Comparison of ENCODE assay signal across 8 mouse cellular contexts in genomic region chr16:31905891-31906825, GRCm38 (mm10). TPM values are rescaled to one million over a fixed set of nuclear protein-coding genes. Genes with fewer than 3 reads are reported as not detected.
DNase-seq lines count a peak whose midpoint lies in the region; ATAC-seq lines count a peak whose summit lies in the region.
"Had no signal": no experiment of that assay in that cellular context is flagged by ENCODE, and none has a peak within 500 bp of the region (broad histone marks: within the 10 kb centered on the region; RNA-seq: fewer than 3 reads in every experiment).

No protein-coding gene starts in this region.

- H3K4me1 ChIP-seq in lung, embryonic 15.5 days: peaks cover 10% of the 10 kb centered on the region; the same call in 1 of the 2 replicates
- H3K4me1 ChIP-seq in forebrain, embryonic 11.5 days (replicated peaks; ENCODE audit: control insufficient read depth, insufficient read depth, low read length): peaks cover 8% of the 10 kb centered on the region; the same call in 1 of the 2 replicates
- no peaks in the 10 kb centered on the region for H3K4me1 ChIP-seq in limb, embryonic 11.5 days (ENCODE audit: control insufficient read depth, insufficient read depth, low read length)
- no peaks in the 10 kb centered on the region for H3K4me1 ChIP-seq in stomach, embryonic 16.5 days (ENCODE audit: control insufficient read depth, insufficient read depth, low read length)

- no peaks in the 10 kb centered on the region for H3K36me3 ChIP-seq in lung, embryonic 15.5 days
- H3K36me3 ChIP-seq in forebrain, embryonic 11.5 days (ENCODE audit: control insufficient read depth, insufficient read depth, low read length): no peaks in the 10 kb centered on the region
- no peaks in the 10 kb centered on the region for H3K36me3 ChIP-seq in limb, embryonic 11.5 days (ENCODE audit: control insufficient read depth, insufficient read depth, low read length)
- no peaks in the 10 kb centered on the region for H3K36me3 ChIP-seq in stomach, embryonic 16.5 days (ENCODE audit: control insufficient read depth, insufficient read depth, low read length)

- ATAC-seq in lung, embryonic 15.5 days (ENCODE audit: borderline replicate concordance, extremely low read depth, low FRiP score, low TSS enrichment): no peak
- no peak for ATAC-seq in forebrain, embryonic 11.5 days (replicated peaks; ENCODE audit: low FRiP score)
- 0 out of 2 replicates have a peak, but pooled peaks have one; percentile 17 for ATAC-seq in limb, embryonic 11.5 days (ENCODE audit: insufficient number of reproducible peaks, low FRiP score, low TSS enrichment, low read depth)
- no peak for ATAC-seq in stomach, embryonic 16.5 days (ENCODE audit: insufficient read depth, low FRiP score)
- ATAC-seq in erythroblast, adult 5-6 weeks (replicated peaks; ENCODE audit: low FRiP score, poor library complexity, severe bottlenecking): no peak

- no peak for DNase-seq in lung, postnatal 10 days
- DNase-seq in forebrain, embryonic 11.5 days (ENCODE audit: low spot score): no peak
- DNase-seq in limb, embryonic 11.5 days (ENCODE audit: low spot score): no peak
- no peak for DNase-seq in left cerebral cortex, adult 11 months (ENCODE audit: low spot score)

- H3K4me3 ChIP-seq in lung, embryonic 15.5 days: no peak overlapping the region
- H3K4me3 ChIP-seq in forebrain, embryonic 11.5 days (ENCODE audit: low read depth, low read length): no peak overlapping the region
- H3K4me3 ChIP-seq in limb, embryonic 11.5 days (ENCODE audit: low read depth, low read length): no peak overlapping the region
- no peak overlapping the region for H3K4me3 ChIP-seq in stomach, embryonic 16.5 days (replicated peaks; ENCODE audit: low read length)

- peaks cover 9% of the 10 kb centered on the region for H3K27me3 ChIP-seq in lung, embryonic 15.5 days
- H3K27me3 ChIP-seq in forebrain, embryonic 11.5 days (ENCODE audit: control insufficient read depth, insufficient read depth, low read length): 0 out of 2 replicates have a peak, but pooled peaks cover 2% of the 10 kb centered on the region
- H3K27me3 ChIP-seq in limb, embryonic 11.5 days (ENCODE audit: control insufficient read depth, insufficient read depth, low read length): no peaks in the 10 kb centered on the region
- H3K27me3 ChIP-seq in stomach, embryonic 16.5 days (ENCODE audit: control insufficient read depth, insufficient read depth, low read length): no peaks in the 10 kb centered on the region; the same call in 1 of the 2 replicates

- H3K9ac ChIP-seq in lung, embryonic 15.5 days: no peak overlapping the region
- H3K9ac ChIP-seq in forebrain, embryonic 11.5 days (ENCODE audit: low read length): peak overlapping the region; percentile 8; the same call in 1 of the 2 replicates
- H3K9ac ChIP-seq in limb, embryonic 11.5 days (ENCODE audit: low read length): no peak overlapping the region
- H3K9ac ChIP-seq in stomach, embryonic 16.5 days (ENCODE audit: low read length): no peak overlapping the region; the same call in 1 of the 2 replicates

- no peaks in the 10 kb centered on the region for H3K9me3 ChIP-seq in lung, embryonic 15.5 days
- H3K9me3 ChIP-seq in forebrain, embryonic 11.5 days (ENCODE audit: control insufficient read depth, low read length): no peaks in the 10 kb centered on the region
- H3K9me3 ChIP-seq in limb, embryonic 11.5 days (ENCODE audit: control insufficient read depth, low read length): no peaks in the 10 kb centered on the region
- H3K9me3 ChIP-seq in stomach, embryonic 16.5 days (replicated peaks; ENCODE audit: control insufficient read depth, low read length): no peaks in the 10 kb centered on the region

- peak overlapping the region; percentile 45 for H3K4me2 ChIP-seq in lung, embryonic 15.5 days
- peak overlapping the region; percentile 32; the same call in 1 of the 2 replicates for H3K4me2 ChIP-seq in forebrain, embryonic 11.5 days (ENCODE audit: low read depth, low read length, severe bottlenecking)
- peak overlapping the region; percentile 33 for H3K4me2 ChIP-seq in limb, embryonic 11.5 days (ENCODE audit: low read depth, severe bottlenecking)
- peak overlapping the region; percentile 54 for H3K4me2 ChIP-seq in stomach, embryonic 16.5 days (ENCODE audit: low read depth, low read length)

- WGBS in lung, embryonic 15.5 days: 38% methylated on average over 20 of the region's 20 CpGs
- WGBS in forebrain, embryonic 11.5 days: 39% methylated on average over 18 of the region's 20 CpGs
- 38% methylated on average over 20 of the region's 20 CpGs for WGBS in limb, embryonic 11.5 days
- 31% methylated on average over 20 of the region's 20 CpGs for WGBS in stomach, embryonic 16.5 days

- H3K27ac ChIP-seq in lung, embryonic 15.5 days: no peak overlapping the region
- no peak overlapping the region for H3K27ac ChIP-seq in forebrain, embryonic 11.5 days (ENCODE audit: low read depth, low read length)
- H3K27ac ChIP-seq in limb, embryonic 11.5 days (replicated peaks; ENCODE audit: low read depth, low read length): no peak overlapping the region
- H3K27ac ChIP-seq in stomach, embryonic 16.5 days (ENCODE audit: low read length): no peak overlapping the region

RNA-seq across cellular contexts. Expression of gene Pigz, which starts 27.5 kb away (rescaled TPM):
- polyA plus RNA-seq in lung, embryonic 15.5 days (2015; fragmentation: Nextera tagmentation; extraction: Ambion mirVana): 0.40 and 0.71 TPM in 2 replicates
- 0.97 and 1.1 TPM in 2 replicates for polyA plus RNA-seq in forebrain, embryonic 11.5 days (2014; fragmentation: Nextera tagmentation; extraction: Ambion mirVana)
- polyA plus RNA-seq in limb, embryonic 11.5 days (2014; fragmentation: Nextera tagmentation; extraction: Ambion mirVana): 0.25 and 0.67 TPM in 2 replicates
- 0.96 and 1.5 TPM in 2 replicates for polyA plus RNA-seq in stomach, embryonic 16.5 days (2015; fragmentation: Nextera tagmentation; extraction: Ambion mirVana)
- total RNA-seq in erythroblast, adult 5-6 weeks (2015; ENCODE audit: low replicate concordance): 1.9 TPM in 1 of 2 replicates, not detected in the other
- 0.09 and 0.98 TPM in 2 replicates for total RNA-seq in erythroblast, adult 5-6 weeks (2017; ENCODE audit: low replicate concordance)

RNA-seq across cellular contexts. Expression of gene Meltf, which starts 27.5 kb away (rescaled TPM):
- 0.11 TPM in 1 of 2 replicates, not detected in the other for polyA plus RNA-seq in lung, embryonic 15.5 days (2015; fragmentation: Nextera tagmentation; extraction: Ambion mirVana)
- 0.07 TPM in 1 of 2 replicates, not detected in the other for polyA plus RNA-seq in forebrain, embryonic 11.5 days (2014; fragmentation: Nextera tagmentation; extraction: Ambion mirVana)
- 0.17 and 0.23 TPM in 2 replicates for polyA plus RNA-seq in limb, embryonic 11.5 days (2014; fragmentation: Nextera tagmentation; extraction: Ambion mirVana)
- 4.8 and 6.1 TPM in 2 replicates for polyA plus RNA-seq in stomach, embryonic 16.5 days (2015; fragmentation: Nextera tagmentation; extraction: Ambion mirVana)
- not detected in 2 replicates for total RNA-seq in erythroblast, adult 5-6 weeks (2015; ENCODE audit: low replicate concordance)
- not detected in 2 replicates for total RNA-seq in erythroblast, adult 5-6 weeks (2017; ENCODE audit: low replicate concordance)
- polyA plus RNA-seq: small intestine, adult 2 months had no signal

RNA-seq across cellular contexts. Expression of gene 0610012G03Rik, which starts 42.1 kb away (rescaled TPM):
- 75.7 and 77.3 TPM in 2 replicates for polyA plus RNA-seq in lung, embryonic 15.5 days (2015; fragmentation: Nextera tagmentation; extraction: Ambion mirVana)
- 84.6 and 92.5 TPM in 2 replicates for polyA plus RNA-seq in forebrain, embryonic 11.5 days (2014; fragmentation: Nextera tagmentation; extraction: Ambion mirVana)
- polyA plus RNA-seq in limb, embryonic 11.5 days (2014; fragmentation: Nextera tagmentation; extraction: Ambion mirVana): 81.6 and 88.9 TPM in 2 replicates
- 81.6 and 84.9 TPM in 2 replicates for polyA plus RNA-seq in stomach, embryonic 16.5 days (2015; fragmentation: Nextera tagmentation; extraction: Ambion mirVana)
- 3.1 and 14.0 TPM in 2 replicates for total RNA-seq in erythroblast, adult 5-6 weeks (2015; ENCODE audit: low replicate concordance)
- total RNA-seq in erythroblast, adult 5-6 weeks (2017; ENCODE audit: low replicate concordance): 1.3 and 7.2 TPM in 2 replicates

RNA-seq across cellular contexts. Expression of gene Ncbp2, which starts 42.2 kb away (rescaled TPM):
- 114 TPM in 2 replicates for polyA plus RNA-seq in lung, embryonic 15.5 days (2015; fragmentation: Nextera tagmentation; extraction: Ambion mirVana)
- polyA plus RNA-seq in forebrain, embryonic 11.5 days (2014; fragmentation: Nextera tagmentation; extraction: Ambion mirVana): 146 and 149 TPM in 2 replicates
- polyA plus RNA-seq in limb, embryonic 11.5 days (2014; fragmentation: Nextera tagmentation; extraction: Ambion mirVana): 160 and 161 TPM in 2 replicates
- 89.5 and 97.9 TPM in 2 replicates for polyA plus RNA-seq in stomach, embryonic 16.5 days (2015; fragmentation: Nextera tagmentation; extraction: Ambion mirVana)
- 3.1 and 11.7 TPM in 2 replicates for total RNA-seq in erythroblast, adult 5-6 weeks (2015; ENCODE audit: low replicate concordance)
- total RNA-seq in erythroblast, adult 5-6 weeks (2017; ENCODE audit: low replicate concordance): 4.9 and 8.9 TPM in 2 replicates
